Mouse (Mus musculus) neural tube, embryonic 14.5 days (tissue): ENCODE results near the gene D330045A20Rik. TPM values are rescaled to one million over a fixed set of nuclear protein-coding genes. Genes with fewer than 3 reads are reported as not detected.

Experiments used
- polyA plus RNA-seq: library from polyadenylated mRNA; unstranded; fragments of >200 nt; fragmentation: Nextera tagmentation; extraction: Ambion mirVana; gene quantifications from 2 replicates; pipeline ENCODE4 v1.2.1, GENCODE M21; 2014

The D330045A20Rik gene
- polyA plus RNA-seq, 1 experiment from 2014 or later = 1.3 TPM

Other genes starting within 250 kb of the D330045A20Rik start
- gene Trap1a, start 146.7 kb upstream of the D330045A20Rik start, polyA plus RNA-seq = not detected in 2 replicates
- gene Rnf128, start 82.9 kb downstream of the D330045A20Rik start, polyA plus RNA-seq = 3.6 and 5.5 TPM in 2 replicates
- gene Tbc1d8b, start 204.6 kb downstream of the D330045A20Rik start, polyA plus RNA-seq = 0.23 and 0.46 TPM in 2 replicates
- not detected in 2 replicates for gene Gm15013, start 234.1 kb downstream of the D330045A20Rik start, polyA plus RNA-seq